Mouse (Mus musculus) C2C12 (cell line): Measurements from ENCODE around the gene Lcn8. TPM values are rescaled to one million over a fixed set of nuclear protein-coding genes. Genes with fewer than 3 reads are reported as not detected.

Experiments used
- H3K27me3 ChIP-seq: one replicate; pipeline ENCODE4 v1.6.1; 2011; ENCODE audit not compliant: control insufficient read depth, insufficient read depth, insufficient read length
- H3K36me3 ChIP-seq: one replicate; pipeline ENCODE4 v1.6.1; 2011; ENCODE audit not compliant: control insufficient read depth, insufficient read depth
- H3K4me3 ChIP-seq: one replicate; pipeline ENCODE4 v1.5.1; 2011; ENCODE audit warnings: mild to moderate bottlenecking, control low read depth; ENCODE audit not compliant: poor library complexity, insufficient read depth, severe bottlenecking
- H3K79me2 ChIP-seq: one replicate; pipeline ENCODE4 v1.6.1; 2011; ENCODE audit not compliant: control insufficient read depth, insufficient read depth
- H3K79me3 ChIP-seq: one replicate; pipeline ENCODE4 v1.6.1; 2011; ENCODE audit warnings: low read depth, control low read depth
- H3ac ChIP-seq: one replicate; pipeline ENCODE3; 2011; ENCODE audit warnings: low read depth; ENCODE audit not compliant: control insufficient read depth, insufficient read length
- CEBPB ChIP-seq: IDR thresholded peaks from one replicate; pipeline ENCODE4 v1.6.1; 2011; ENCODE audit warnings: low read depth, mild to moderate bottlenecking, control low read depth, moderate library complexity
- CTCF ChIP-seq: IDR thresholded peaks from one replicate; pipeline ENCODE4 v1.5.1; 2011; ENCODE audit not compliant: control insufficient read depth, insufficient read depth, insufficient read length
- FOSL1 ChIP-seq: IDR thresholded peaks from one replicate; pipeline ENCODE4 v1.8.0; 2011; ENCODE audit warnings: mild to moderate bottlenecking, low read length; ENCODE audit not compliant: poor library complexity, insufficient read depth, severe bottlenecking
- MAX ChIP-seq: IDR thresholded peaks from one replicate; pipeline ENCODE4 v1.6.1; 2011; ENCODE audit warnings: mild to moderate bottlenecking, control low read depth
- MYOD1 ChIP-seq: IDR thresholded peaks from one replicate; pipeline ENCODE4 v1.6.1; 2011; ENCODE audit warnings: low read depth; ENCODE audit not compliant: control insufficient read depth, insufficient read length
- MYOG ChIP-seq: IDR thresholded peaks from one replicate; pipeline ENCODE4 v1.6.1; 2011; ENCODE audit not compliant: control insufficient read depth, insufficient read length; ENCODE audit errors: extremely low read depth
- USF1 ChIP-seq: IDR thresholded peaks from one replicate; pipeline ENCODE4 v1.6.1; 2011; ENCODE audit warnings: low read depth, mild to moderate bottlenecking, control low read depth, moderate library complexity
- polyA plus RNA-seq: library from polyadenylated mRNA; unstranded; fragments of >200 nt; fragmentation: generic; extraction: Trizol; gene quantifications from one replicate; pipeline ENCODE4 v1.2.1, GENCODE M21; 2012; ENCODE audit warnings: missing spikeins

Gene Lcn8
- polyA plus RNA-seq, 1 experiment = not detected

DNA sequence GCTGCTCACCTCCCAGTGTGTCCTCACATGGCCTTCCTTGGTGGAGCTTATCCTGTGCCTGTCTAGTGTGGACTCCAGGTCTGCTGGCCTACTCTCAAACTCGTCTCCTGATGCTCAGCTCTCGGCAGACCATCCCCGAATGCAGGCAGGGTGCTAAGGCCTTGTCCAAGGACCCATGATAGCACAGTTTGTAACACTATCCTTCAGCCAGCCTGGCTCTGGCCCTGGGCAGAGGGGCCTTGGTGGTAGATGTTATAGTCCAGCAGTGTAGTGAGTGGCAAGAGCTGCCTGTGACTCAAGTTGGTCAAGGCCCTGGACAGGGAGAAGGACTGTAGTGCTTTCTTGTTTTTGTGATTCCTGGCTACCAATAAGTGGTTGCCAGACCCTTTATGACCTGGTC, 19.3 kb upstream of the Lcn8 start:
- Histone ChIP-seq H3ac (no peak overlapping the region), H3K79me2 (no peaks in the 10 kb centered on the region), H3K4me3 (no peak overlapping the region), H3K79me3 (no peaks in the 10 kb centered on the region), H3K27me3 (peaks cover 4% of the 10 kb centered on the region), H3K36me3 (no peaks in the 10 kb centered on the region)
- TF ChIP-seq FOSL1 (no peak), MAX (no peak), USF1 (no peak), MYOG (no peak), CTCF (no peak), CEBPB (no peak), MYOD1 (no peak)

DNA sequence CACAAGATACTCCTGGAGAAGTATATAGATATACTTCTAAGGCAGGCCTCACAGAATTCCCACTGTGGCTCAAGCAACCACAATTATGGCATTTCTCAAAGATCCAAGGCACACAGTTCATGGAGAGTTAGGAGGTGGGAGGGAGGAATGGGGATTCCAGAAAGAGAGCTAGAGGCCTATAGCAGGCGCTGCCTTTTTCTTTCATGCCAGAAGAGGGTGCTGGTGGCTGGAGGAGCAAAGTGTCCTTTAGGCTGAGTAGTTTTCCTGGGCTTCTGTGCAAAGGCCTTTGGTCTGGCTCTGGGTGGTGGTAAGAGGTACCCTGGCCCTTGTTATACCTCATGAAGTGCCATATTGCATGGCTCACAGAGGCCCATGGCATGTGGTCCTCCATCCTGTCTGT, 18.9 kb upstream of the Lcn8 start:
- Histone ChIP-seq H3K79me2 (no peaks in the 10 kb centered on the region), H3K79me3 (no peaks in the 10 kb centered on the region), H3K4me3 (no peak overlapping the region), H3ac (no peak overlapping the region), H3K27me3 (peaks cover 4% of the 10 kb centered on the region), H3K36me3 (no peaks in the 10 kb centered on the region)
- TF ChIP-seq USF1 = no peak
- no peak for TF ChIP-seq MAX
- no peak for TF ChIP-seq MYOG
- TF ChIP-seq MYOD1 = no peak
- TF ChIP-seq CTCF = peak; percentile 1

- Histone ChIP-seq H3K36me3 (no peaks in the 10 kb centered on the region), H3K4me3 (no peak overlapping the region), H3K79me2 (no peaks in the 10 kb centered on the region), H3K27me3 (peaks cover 16% of the 10 kb centered on the region), H3ac (no peak overlapping the region), H3K79me3 (no peaks in the 10 kb centered on the region)
- no peak for TF ChIP-seq CTCF
- TF ChIP-seq CEBPB = no peak
- TF ChIP-seq USF1 = no peak
- TF ChIP-seq MYOD1 = no peak
- no peak for TF ChIP-seq MAX
- TF ChIP-seq FOSL1 = no peak
- TF ChIP-seq MYOG = no peak
Measured at GRCm38 (mm10) chr2:25639890-25640289, 13.0 kb upstream of the Lcn8 start.

- Histone ChIP-seq H3K4me3 (no peak overlapping the region), H3K27me3 (peaks cover 51% of the 10 kb centered on the region), H3K36me3 (no peaks in the 10 kb centered on the region), H3ac (no peak overlapping the region), H3K79me3 (no peaks in the 10 kb centered on the region), H3K79me2 (no peaks in the 10 kb centered on the region)
- TF ChIP-seq MYOG (no peak), MAX (no peak), MYOD1 (no peak), CTCF (no peak), FOSL1 (no peak), USF1 (no peak), CEBPB (no peak)
Measured at GRCm38 (mm10) chr2:25654502-25654901, 1.6 kb downstream of the Lcn8 start.

DNA sequence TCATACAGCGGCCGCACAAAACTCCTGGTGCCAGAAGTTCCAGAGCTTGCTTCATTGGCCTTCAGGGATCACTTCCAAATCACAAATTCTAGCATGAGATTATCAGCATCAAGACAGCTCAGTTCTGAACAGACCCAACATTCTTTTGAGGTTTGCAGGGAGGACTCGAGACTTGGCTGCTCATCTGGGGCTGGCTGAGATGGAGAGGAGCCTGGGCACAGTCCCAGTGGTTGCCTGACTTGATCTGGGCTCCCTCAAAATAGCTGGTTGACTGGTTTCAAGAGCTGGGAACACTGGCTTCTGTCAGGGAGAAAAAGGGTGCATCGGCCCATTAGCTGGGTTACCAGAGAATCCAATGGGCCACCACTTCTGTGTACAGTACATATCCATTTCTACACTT, 3.8 kb downstream of the Lcn8 start:
- peaks cover 32% of the 10 kb centered on the region for H3K27me3 ChIP-seq
- H3K79me2 ChIP-seq = no peaks in the 10 kb centered on the region
- TF ChIP-seq MYOG (no peak), MYOD1 (no peak), CEBPB (no peak), USF1 (no peak), CTCF (no peak), MAX (no peak), FOSL1 (no peak)
- H3K79me3 ChIP-seq = no peaks in the 10 kb centered on the region
- H3K4me3 ChIP-seq = no peak overlapping the region
- H3K36me3 ChIP-seq = no peaks in the 10 kb centered on the region
- no peak overlapping the region for H3ac ChIP-seq

GRCm38 (mm10) chr2:25657246-25657645, 4.3 kb downstream of the Lcn8 start:
- Histone ChIP-seq H3K4me3 (no peak overlapping the region), H3K79me3 (no peaks in the 10 kb centered on the region), H3ac (no peak overlapping the region), H3K79me2 (no peaks in the 10 kb centered on the region), H3K36me3 (no peaks in the 10 kb centered on the region), H3K27me3 (peaks cover 32% of the 10 kb centered on the region)
- TF ChIP-seq MYOG (no peak), USF1 (no peak), CEBPB (no peak), MAX (no peak), FOSL1 (no peak), CTCF (no peak), MYOD1 (no peak)
